Comparison of ENCODE assay signal across 7 mouse cellular contexts in genomic region chr17:69122403-69122802, GRCm38 (mm10). TPM values are rescaled to one million over a fixed set of nuclear protein-coding genes. Genes with fewer than 3 reads are reported as not detected.
DNase-seq lines count a peak whose midpoint lies in the region; ATAC-seq and TF ChIP-seq lines count a peak whose summit lies in the region.
"Not testable (repeated sequence)": the region's sequence is repeated elsewhere in the genome, so short reads cannot be mapped to it uniquely, and the experiment has no call there.

No protein-coding gene starts in this region.

- not testable (repeated sequence) for H3K4me3 ChIP-seq in embryonic facial prominence, embryonic 11.5 days (ENCODE audit: low read depth, low read length); forebrain, embryonic 16.5 days (replicated peaks; ENCODE audit: low read length); intestine, postnatal 0 days (ENCODE audit: low read depth, low read length); liver, embryonic 11.5 days (ENCODE audit: low read depth, low read length); neural tube, embryonic 13.5 days
- H3K4me3 ChIP-seq in hindbrain, embryonic 10.5 days = peak overlapping the region; percentile 32
- H3K4me3 ChIP-seq in midbrain, embryonic 10.5 days = peak overlapping the region; percentile 33

- H3K27ac ChIP-seq in embryonic facial prominence, embryonic 11.5 days (replicated peaks; ENCODE audit: low read depth, low read length); forebrain, embryonic 16.5 days (ENCODE audit: low read length); hindbrain, embryonic 10.5 days; intestine, postnatal 0 days (ENCODE audit: low read depth, low read length); liver, embryonic 11.5 days (ENCODE audit: low read depth, low read length); midbrain, embryonic 10.5 days (replicated peaks); neural tube, embryonic 13.5 days (replicated peaks): not testable (repeated sequence)

- peak; percentile 76 for ATAC-seq in embryonic facial prominence, embryonic 11.5 days (replicated peaks; ENCODE audit: insufficient number of reproducible peaks, low FRiP score, low TSS enrichment, low read depth)
- ATAC-seq in forebrain, embryonic 16.5 days = peak; percentile 11; the same call in 1 of the 2 replicates
- 0 out of 2 replicates have a peak, but pooled peaks have one; percentile 37 for ATAC-seq in intestine, postnatal 0 days
- ATAC-seq in liver, embryonic 11.5 days (replicated peaks; ENCODE audit: low FRiP score) = 0 out of 2 replicates have a peak, but pooled peaks have one; percentile 43
- ATAC-seq in neural tube, embryonic 13.5 days (ENCODE audit: low read depth) = not testable (repeated sequence)

- WGBS in embryonic facial prominence, embryonic 11.5 days = 6% methylated on average over 6 of the region's 6 CpGs
- WGBS in forebrain, embryonic 16.5 days = 8% methylated on average over 6 of the region's 6 CpGs
- WGBS in hindbrain, embryonic 10.5 days = 15% methylated on average over 6 of the region's 6 CpGs
- WGBS in intestine, postnatal 0 days = 4% methylated on average over 6 of the region's 6 CpGs
- 19% methylated on average over 6 of the region's 6 CpGs for WGBS in liver, embryonic 11.5 days
- WGBS in midbrain, embryonic 10.5 days = 13% methylated on average over 6 of the region's 6 CpGs
- WGBS in neural tube, embryonic 13.5 days = 18% methylated on average over 6 of the region's 6 CpGs

- DNase-seq in embryonic facial prominence, embryonic 11.5 days (ENCODE audit: low spot score) = peak; percentile 40
- not testable (repeated sequence) for DNase-seq in hindbrain, embryonic 10.5 days (ENCODE audit: low spot score); liver, embryonic 11.5 days (ENCODE audit: low spot score); midbrain, embryonic 10.5 days (ENCODE audit: low spot score)

- H3K9ac ChIP-seq in embryonic facial prominence, embryonic 11.5 days (replicated peaks; ENCODE audit: low read length); forebrain, embryonic 16.5 days (replicated peaks; ENCODE audit: low read depth, low read length); intestine, postnatal 0 days (ENCODE audit: low read depth, low read length); liver, embryonic 11.5 days (ENCODE audit: low read depth, low read length); neural tube, embryonic 13.5 days: not testable (repeated sequence)

- H3K36me3 ChIP-seq in embryonic facial prominence, embryonic 11.5 days (replicated peaks; ENCODE audit: control insufficient read depth, insufficient read depth, low read depth, low read length); forebrain, embryonic 16.5 days (ENCODE audit: control insufficient read depth, insufficient read depth); hindbrain, embryonic 10.5 days; intestine, postnatal 0 days (ENCODE audit: control insufficient read depth, insufficient read depth); liver, embryonic 11.5 days (ENCODE audit: control insufficient read depth, insufficient read depth, low read length); midbrain, embryonic 10.5 days; neural tube, embryonic 13.5 days: not testable (repeated sequence)

- not testable (repeated sequence) for H3K4me1 ChIP-seq in embryonic facial prominence, embryonic 11.5 days (ENCODE audit: control insufficient read depth, insufficient read depth, low read length); intestine, postnatal 0 days (replicated peaks; ENCODE audit: control insufficient read depth, insufficient read depth, low read length); liver, embryonic 11.5 days (replicated peaks; ENCODE audit: control insufficient read depth, insufficient read depth, low read length)
- peaks cover 19% of the 10 kb centered on the region for H3K4me1 ChIP-seq in forebrain, embryonic 16.5 days (replicated peaks; ENCODE audit: control insufficient read depth, insufficient read depth, low read length)
- peaks cover 23% of the 10 kb centered on the region for H3K4me1 ChIP-seq in hindbrain, embryonic 10.5 days (replicated peaks)
- peaks cover 21% of the 10 kb centered on the region for H3K4me1 ChIP-seq in midbrain, embryonic 10.5 days
- H3K4me1 ChIP-seq in neural tube, embryonic 13.5 days (replicated peaks) = peaks cover 17% of the 10 kb centered on the region

- not testable (repeated sequence) for H3K27me3 ChIP-seq in embryonic facial prominence, embryonic 11.5 days (ENCODE audit: control insufficient read depth, insufficient read depth, low read length); forebrain, embryonic 16.5 days (replicated peaks; ENCODE audit: control insufficient read depth, insufficient read depth, low read length); intestine, postnatal 0 days (replicated peaks; ENCODE audit: control insufficient read depth, insufficient read depth, low read length); liver, embryonic 11.5 days (replicated peaks; ENCODE audit: control insufficient read depth, insufficient read depth, low read length)
- peaks cover 25% of the 10 kb centered on the region for H3K27me3 ChIP-seq in hindbrain, embryonic 10.5 days (ENCODE audit: insufficient read depth, poor library complexity, severe bottlenecking)
- H3K27me3 ChIP-seq in midbrain, embryonic 10.5 days (ENCODE audit: low read depth, poor library complexity, severe bottlenecking) = peaks cover 29% of the 10 kb centered on the region
- peaks cover 14% of the 10 kb centered on the region; the same call in 1 of the 2 replicates for H3K27me3 ChIP-seq in neural tube, embryonic 13.5 days

- H3K9me3 ChIP-seq in embryonic facial prominence, embryonic 11.5 days (replicated peaks; ENCODE audit: control insufficient read depth, low read length); forebrain, embryonic 16.5 days (ENCODE audit: control insufficient read depth, low read length); hindbrain, embryonic 10.5 days; intestine, postnatal 0 days (ENCODE audit: control insufficient read depth); liver, embryonic 11.5 days (ENCODE audit: control insufficient read depth, low read length); midbrain, embryonic 10.5 days (replicated peaks); neural tube, embryonic 13.5 days: not testable (repeated sequence)

- TF ChIP-seq CTCF in intestine, postnatal 0 days (IDR thresholded peaks at IDR 0.05; ENCODE audit: low read depth) = not testable (repeated sequence)

- H3K4me2 ChIP-seq in embryonic facial prominence, embryonic 11.5 days (ENCODE audit: low read depth, low read length) = peak overlapping the region; percentile 31
- peak overlapping the region; percentile 29 for H3K4me2 ChIP-seq in forebrain, embryonic 16.5 days (ENCODE audit: low read length)
- H3K4me2 ChIP-seq in intestine, postnatal 0 days (replicated peaks; ENCODE audit: low read depth) = peak overlapping the region; percentile 46
- peak overlapping the region; percentile 41 for H3K4me2 ChIP-seq in liver, embryonic 11.5 days
- peak overlapping the region; percentile 54 for H3K4me2 ChIP-seq in neural tube, embryonic 13.5 days

RNA-seq across cellular contexts. Expression of gene Epb41l3, which starts 46.9 kb away (rescaled TPM):
- polyA plus RNA-seq in embryonic facial prominence, embryonic 11.5 days (2014; fragmentation: Nextera tagmentation; extraction: Ambion mirVana) = 124 and 136 TPM in 2 replicates
- polyA plus RNA-seq in forebrain, embryonic 16.5 days (2015; fragmentation: Nextera tagmentation; extraction: Ambion mirVana) = 82.8 and 84.2 TPM in 2 replicates
- polyA plus RNA-seq in hindbrain, embryonic 10.5 days (2016; fragmentation: Nextera tagmentation; extraction: Ambion mirVana) = 59.2 and 64.2 TPM in 2 replicates
- 174 and 213 TPM in 2 replicates for polyA plus RNA-seq in intestine, postnatal 0 days (2015; fragmentation: Nextera tagmentation; extraction: Ambion mirVana)
- 28.1 and 28.7 TPM in 2 replicates for polyA plus RNA-seq in liver, embryonic 11.5 days (2014; fragmentation: Nextera tagmentation; extraction: Ambion mirVana)
- 51.0 and 62.6 TPM in 2 replicates for polyA plus RNA-seq in midbrain, embryonic 10.5 days (2016; fragmentation: Nextera tagmentation; extraction: Ambion mirVana)
- polyA plus RNA-seq in neural tube, embryonic 13.5 days (2015; fragmentation: Nextera tagmentation; extraction: Ambion mirVana) = 121 and 122 TPM in 2 replicates
